Mouse (Mus musculus): ENCODE measurements around the gene Rtl6.

The Rtl6 gene

DNA sequence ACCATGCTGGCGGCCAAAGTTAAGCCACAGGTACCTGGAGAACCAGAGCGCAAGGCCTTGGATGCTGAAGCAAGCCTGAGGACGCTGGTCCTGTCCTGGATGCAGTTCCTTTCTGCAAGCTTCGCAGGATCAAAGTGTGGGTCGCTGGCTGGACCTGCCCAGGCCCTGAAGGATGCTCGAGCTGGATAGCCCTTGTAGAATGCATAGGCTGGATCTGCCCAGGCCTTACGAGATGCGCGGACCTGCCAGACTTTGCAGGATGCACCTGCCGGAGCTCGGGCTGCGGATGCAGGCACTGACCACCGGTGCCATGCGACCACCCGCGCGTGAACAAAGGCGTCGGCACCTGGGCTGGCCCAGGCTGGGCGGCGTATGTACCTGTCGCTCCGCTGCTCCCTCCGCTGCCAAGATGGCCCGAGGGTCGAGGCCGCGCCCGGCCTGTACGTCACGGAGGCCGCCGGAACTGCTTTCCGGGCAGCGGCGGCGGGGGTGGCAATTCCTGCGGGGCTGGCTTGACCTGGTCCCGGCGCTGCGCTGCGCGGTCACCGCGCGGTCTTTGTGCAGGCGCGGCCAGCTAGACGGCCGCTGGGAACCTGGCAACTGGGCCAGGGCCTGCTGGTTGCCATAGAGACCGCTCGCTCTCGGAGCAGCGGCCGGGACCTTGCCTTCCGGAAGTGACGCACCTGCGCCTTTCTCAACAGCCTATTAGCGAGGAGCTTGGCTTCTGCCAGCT is at the start of gene Rtl6:
Gene Rtl6, minus strand, starts transcription at position 635 of the 733 bp plus-strand sequence.
- DNase-seq (ENCODE audit: low read depth, low spot score), result peak; percentile 97

DNA sequence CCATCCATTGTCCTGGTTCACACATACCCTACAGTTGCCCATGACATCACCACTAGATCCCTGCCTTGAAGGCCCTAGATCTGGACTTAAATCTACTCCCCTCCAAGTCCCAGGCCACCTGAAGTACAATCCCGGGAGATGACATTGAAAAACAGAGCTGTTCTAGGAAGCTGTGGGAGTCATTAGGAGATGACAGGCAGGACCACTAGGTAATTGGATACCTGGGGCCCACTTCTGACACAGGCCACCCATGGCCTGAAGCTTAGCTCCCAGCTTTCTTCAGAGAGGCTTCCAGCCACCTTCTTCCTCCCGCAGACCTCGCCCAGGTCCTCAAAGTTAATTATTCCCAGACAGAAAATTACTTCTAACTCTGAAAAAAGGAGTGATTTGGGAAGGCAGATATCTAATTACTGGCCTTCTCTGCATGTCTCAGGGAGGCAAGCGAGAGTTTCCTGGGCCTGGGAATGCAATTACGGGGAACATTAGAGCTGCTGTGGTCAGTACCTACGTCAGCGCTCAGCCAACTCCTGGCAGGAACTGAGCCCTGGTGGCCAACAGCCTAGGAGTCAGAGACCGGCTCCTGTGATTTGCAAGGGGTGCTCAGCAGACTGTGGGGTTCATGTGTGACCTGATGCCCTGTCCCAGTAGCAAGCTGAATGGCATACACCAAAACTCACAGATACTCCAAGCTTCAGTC is 45.8 kb upstream of the Rtl6 start:
- no peak for DNase-seq (ENCODE audit: low read depth, low spot score)

DNA sequence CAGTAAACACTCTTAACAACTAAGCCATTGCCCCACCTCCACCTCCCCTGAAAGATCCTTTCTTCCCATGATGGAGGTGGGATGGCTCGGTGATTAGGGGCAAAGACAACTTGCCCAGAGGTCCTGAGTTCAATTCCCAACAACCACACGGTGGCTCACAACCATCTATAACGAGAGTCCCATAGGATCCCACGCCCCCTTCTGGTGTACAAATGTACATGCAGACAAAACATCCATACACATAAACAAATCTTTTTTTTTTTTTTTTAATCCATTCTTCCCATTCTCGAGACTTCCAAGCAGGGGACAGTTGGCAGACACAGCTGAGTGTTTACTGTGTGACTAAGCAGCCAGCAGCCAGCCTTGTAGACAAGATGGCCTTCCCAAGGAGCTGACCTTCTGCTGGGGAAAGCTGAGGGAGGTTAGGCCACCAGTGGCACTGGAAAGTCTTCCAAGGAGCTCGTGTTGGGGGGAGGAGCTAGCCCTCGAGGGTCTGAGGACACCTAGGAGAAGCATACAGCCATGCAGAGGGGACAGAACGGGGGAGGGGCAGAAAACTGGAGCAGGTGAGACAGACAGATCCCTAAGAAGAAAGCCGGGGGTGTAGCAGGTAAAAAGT is 43.5 kb upstream of the Rtl6 start:
- no peak for DNase-seq (ENCODE audit: low read depth, low spot score)

DNA sequence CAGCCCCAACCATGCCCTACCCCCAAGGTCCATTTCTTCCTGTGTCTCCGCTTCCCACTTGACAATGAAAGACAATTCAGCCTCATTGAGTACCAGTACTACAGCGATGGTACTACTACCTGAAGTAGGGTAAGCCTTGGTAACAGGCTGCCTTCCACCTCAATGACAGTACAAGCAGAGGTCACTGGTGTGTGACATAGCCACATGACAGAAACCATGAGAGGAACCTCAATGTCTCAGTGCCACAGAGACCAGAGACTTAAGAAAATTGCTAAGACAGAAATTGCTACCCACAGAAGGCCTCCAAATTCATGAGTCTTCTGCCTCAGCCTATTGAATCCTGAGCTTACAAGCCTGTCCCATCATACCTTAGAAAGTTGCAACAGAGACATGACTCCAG is 41.3 kb upstream of the Rtl6 start:
- DNase-seq (ENCODE audit: low read depth, low spot score), result no peak

DNA sequence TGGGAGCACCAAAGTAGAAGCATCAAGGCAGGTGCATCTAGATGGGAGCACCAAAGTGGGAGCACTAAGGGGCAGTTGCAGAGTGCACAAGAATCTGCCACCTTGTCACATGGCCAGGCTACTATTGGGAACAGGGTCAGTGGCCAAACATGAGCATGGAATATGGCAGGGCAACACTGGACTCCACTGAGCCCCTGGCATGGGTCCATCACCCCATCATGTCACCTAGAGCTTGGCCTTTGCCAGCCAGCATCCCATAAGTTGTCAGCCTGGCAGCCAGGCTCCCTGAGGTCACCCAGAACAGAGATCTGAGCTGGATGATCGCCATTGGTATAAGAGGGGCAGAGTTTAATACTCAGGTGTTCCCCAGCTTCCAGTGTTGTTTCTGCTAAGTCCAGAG is 40.2 kb upstream of the Rtl6 start:
- no peak for DNase-seq (ENCODE audit: low read depth, low spot score)

DNA sequence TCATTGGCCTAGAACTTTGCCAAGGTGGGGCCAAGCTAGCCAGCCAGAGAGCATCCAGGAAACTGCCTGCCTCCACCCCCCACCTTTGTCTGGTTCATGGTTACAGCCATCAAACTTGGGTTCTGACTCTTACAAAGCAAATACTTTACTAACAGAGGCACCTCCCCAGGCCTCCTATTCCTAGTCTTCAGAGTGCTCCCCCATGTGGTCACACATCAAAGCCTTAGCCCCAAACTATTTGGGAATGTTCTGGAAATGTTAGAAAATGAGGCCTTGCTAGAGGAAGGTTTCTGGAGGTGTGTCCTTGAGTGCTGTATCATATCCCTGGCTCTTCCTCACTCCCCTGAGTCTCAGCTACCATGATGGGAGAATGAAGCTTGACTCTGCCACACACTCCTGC is 39.4 kb upstream of the Rtl6 start:
- peak; percentile 45 for DNase-seq (ENCODE audit: low read depth, low spot score)

DNA sequence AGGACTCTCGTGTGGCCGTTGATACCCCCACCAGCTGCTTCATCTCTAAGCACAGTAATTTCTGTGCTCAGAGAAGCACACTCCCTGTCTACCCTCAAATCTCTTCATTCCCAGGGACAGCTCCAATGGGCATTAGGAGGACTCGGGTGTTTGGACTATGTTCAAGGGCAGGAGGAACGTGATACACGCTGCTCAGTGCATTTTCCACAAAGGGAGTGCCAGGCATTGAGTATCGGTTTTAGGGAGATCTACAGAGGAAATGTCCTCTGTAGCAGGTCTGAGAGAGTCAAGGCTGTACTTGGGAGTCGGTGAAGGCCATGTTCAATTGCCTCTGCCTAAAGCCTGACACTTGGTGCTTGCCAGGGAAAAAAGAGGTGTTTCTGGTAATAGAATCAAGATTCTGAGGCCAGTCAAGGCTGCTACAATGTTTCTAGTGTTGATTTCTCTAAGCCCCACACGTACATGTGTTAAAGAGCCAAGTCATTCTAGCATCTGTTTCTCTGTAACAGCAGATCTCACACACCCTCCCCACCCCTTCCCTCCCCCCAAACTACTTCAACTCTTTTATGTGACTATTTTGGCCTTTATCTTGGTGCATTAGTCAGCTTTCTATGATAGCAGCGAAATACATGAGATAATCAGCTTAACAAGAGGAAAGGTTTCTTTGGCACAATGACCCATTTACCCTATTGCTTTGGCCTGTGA is 37.8 kb upstream of the Rtl6 start:
- peak; percentile 50 for DNase-seq (ENCODE audit: low read depth, low spot score)

DNA sequence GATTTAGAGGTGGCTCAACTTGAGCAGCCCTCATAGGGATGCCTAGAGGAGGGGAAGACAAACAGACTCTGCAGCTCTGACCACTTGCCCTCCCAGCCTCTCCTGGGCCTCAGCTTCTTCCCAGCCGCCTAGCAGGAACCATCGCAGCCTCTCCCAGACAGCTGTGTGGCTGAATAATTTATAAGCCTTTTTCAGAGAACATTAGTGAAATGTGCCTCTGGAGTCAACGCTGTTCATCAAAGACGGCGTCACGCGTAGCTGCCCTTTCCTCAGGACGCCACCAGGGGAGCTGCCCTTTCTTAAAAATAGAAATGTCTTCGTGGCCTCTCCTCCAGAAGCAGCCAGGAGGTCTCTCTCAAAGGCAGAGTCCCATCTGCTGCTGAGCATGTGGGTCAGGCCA is 35.9 kb upstream of the Rtl6 start:
- DNase-seq (ENCODE audit: low read depth, low spot score), result peak; percentile 18

DNA sequence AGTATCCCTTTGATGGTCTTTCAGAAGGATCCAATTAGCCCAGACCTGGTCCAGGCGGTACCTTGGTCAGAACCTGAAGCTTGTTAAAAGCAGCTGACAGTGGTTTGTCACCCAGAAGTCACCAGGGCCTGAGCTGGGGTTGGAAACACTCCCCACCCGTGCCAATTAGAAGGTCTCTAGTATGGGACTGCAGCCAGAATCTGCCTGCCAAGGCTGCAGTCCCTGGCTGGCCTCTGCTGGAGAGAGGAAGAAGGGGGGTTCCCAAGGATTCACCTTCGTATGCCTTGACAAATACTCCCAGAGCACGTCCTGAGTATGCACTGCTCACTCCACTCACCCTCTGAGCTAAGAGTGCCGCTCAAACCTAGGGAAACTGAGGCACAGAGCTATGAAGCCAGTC is 34.6 kb upstream of the Rtl6 start:
- DNase-seq (ENCODE audit: low read depth, low spot score), result no peak

DNA sequence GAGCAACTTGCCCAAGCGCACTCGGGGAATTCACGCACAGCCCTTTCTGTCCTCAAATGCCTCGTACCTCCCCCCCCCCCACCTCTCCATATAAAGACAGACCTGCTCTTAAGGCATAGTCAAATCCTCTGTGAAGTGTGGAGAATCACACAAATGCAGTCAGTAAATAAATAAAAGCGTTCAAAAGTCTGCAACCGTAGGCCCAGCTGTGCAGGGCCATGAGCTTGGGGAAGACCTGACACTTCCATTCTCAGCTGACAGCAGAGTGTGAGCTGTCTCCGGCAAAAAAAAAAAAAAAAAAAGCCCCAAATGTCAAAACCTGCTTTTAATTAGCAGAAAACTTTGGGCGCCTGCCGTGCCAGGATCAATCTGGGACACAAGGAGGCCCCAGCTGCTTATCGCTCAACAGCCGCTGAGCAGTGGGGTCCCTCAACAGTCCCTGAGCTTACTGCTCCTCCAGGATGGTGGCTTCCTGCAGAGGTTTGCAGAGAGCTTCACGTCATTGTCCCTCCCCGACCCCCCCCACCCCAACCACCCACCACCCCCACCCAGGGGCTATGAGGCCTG is 34.0 kb upstream of the Rtl6 start:
- DNase-seq (ENCODE audit: low read depth, low spot score), result peak; percentile 21

DNA sequence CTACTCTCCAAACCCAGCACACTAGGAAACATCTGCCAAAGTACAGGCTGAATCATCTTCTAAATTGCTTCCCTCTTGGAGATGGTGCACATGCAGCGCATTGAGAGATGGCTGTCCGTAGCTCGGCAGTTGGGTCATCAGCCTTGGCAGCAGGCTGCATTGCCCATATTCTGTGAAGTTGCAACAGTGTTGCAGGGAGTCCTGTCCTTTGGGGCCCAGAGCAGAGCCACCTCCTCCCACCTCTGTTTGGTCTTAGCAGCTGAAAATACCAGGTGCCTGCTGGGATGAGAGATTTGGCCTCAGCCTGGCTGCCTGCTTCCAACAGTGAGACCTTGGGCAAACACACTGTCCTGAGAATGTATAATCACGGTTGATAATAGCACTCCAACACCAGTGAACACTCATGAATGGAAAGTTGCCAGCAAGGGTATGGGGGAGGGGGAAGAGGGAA is 30.8 kb upstream of the Rtl6 start:
- peak; percentile 57 for DNase-seq (ENCODE audit: low read depth, low spot score)

DNA sequence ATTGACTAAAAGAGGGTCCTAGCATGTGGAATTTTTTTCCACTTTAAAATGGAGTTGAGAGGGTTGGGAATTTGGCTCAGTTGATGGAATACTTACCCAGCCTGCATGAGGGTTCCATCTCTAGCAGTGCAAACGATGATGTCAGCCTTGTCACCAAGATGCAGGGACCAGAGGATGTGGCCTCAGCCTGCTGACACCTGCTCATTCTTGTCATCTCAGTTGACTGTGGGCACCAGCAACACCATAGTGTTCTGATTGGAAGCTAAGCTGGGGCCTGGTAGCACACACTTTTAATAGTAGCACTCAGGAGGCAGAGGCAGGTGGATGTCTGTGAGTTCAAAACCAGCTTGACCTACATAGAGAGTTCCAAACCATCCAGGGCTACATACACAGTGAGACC is 21.0 kb upstream of the Rtl6 start:
- no peak for DNase-seq (ENCODE audit: low read depth, low spot score)

DNA sequence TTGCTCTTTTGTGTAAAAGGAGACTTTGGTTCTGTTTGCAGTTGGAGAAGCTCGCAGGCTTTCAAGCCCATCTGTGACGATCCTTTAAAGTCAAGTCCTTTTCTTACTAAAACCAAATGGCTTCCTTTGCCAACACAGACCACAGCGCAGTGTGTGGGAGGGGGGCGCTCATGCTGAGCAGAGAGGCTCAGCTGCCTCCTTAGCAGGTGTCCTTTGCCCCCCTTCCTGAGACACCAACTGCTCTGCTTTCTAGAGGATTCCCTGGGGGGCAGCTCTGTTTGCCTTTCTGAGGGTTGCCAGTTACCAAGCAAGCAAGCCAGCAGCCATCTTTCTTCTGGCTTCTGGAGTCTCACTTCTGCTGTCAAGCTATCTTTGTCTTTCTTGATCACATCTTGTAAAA is 19.4 kb upstream of the Rtl6 start:
- no peak for DNase-seq (ENCODE audit: low read depth, low spot score)

DNA sequence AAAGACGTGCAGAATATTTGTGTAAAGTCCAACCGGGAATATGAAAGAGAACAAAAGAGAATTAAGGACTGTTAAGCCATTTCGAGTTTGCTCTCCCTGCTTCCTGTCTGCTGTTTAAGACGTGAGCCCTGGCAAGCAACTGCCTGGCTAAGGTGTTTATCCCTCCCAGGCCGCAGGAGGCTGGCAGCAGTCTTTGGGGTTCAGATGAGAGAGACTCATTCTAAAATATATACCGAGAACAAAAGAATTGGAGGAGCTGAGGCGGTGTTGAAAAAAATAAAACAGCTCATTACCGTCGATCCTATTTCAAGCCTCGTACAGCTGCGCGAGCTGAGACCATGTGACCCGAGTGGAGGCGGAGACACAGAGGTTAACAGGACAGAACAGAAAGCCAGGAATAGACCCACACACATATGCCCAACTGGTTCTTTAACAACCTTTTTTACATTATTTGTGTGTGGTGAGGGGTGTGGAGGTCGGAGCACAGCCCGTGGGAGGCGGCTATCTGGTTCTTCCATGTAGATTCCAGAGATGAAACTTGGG is 9.0 kb upstream of the Rtl6 start:
- DNase-seq (ENCODE audit: low read depth, low spot score), result peak; percentile 73

DNA sequence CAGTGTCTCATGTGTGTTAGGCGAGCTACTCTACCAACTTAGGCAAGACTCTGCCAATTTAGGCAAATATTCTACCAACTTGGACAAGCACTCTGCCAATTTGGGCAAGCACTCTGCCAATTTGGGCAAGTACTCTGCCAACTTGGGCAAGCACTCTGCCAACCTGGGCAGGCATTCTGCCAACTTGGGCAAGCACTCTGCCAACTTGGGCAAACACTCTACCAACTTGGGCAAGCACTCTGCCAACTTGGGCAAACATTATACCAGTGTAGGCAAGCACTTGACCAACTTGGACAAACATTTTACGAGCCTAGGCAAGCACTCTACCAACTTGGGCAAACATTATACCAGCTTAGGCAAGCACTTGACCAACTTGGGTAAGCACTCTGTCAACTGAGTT is 3.9 kb upstream of the Rtl6 start:
- no peak for DNase-seq (ENCODE audit: low read depth, low spot score)

DNA sequence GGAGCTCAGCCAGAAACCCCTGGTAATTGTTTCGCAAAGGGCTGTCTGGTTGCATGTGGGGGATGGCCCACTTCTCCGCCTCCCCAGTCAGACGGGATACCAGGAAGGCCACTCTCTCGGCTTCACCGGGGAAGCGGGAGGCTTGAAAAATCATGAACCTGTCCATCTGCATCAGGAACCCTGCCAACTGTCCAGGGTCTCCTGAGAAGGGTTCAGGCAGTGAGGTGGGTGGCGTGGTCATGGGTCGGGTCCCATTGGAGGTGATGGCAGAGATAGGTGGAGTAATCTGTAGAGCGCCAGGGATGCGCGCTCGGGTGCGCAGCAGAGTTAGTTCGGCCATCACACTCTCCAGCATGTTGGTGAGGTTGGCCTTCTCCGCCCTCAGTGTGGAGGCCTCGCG is 949 bp downstream of the Rtl6 start:
- DNase-seq (ENCODE audit: low read depth, low spot score), result no peak

DNA sequence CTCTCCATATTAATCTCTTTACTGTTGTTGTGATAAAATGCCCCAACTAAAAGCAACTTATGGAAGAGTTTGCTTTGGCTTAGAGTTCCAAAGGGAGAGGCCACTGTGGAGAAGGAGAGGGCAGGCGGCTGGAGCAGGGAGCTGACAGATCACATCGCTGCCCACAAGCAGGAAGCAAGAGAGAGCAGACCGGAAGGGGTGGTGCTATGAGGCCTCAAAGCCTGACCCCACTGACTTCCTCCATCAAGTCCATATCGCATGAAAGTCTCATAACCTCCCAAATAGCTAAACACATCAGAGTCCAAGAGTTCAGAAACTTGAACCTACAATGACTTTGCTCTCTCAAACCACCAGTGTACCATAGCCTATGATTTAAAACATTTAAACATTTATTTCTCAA is 6.6 kb downstream of the Rtl6 start:
- no peak for DNase-seq (ENCODE audit: low read depth, low spot score)

DNA sequence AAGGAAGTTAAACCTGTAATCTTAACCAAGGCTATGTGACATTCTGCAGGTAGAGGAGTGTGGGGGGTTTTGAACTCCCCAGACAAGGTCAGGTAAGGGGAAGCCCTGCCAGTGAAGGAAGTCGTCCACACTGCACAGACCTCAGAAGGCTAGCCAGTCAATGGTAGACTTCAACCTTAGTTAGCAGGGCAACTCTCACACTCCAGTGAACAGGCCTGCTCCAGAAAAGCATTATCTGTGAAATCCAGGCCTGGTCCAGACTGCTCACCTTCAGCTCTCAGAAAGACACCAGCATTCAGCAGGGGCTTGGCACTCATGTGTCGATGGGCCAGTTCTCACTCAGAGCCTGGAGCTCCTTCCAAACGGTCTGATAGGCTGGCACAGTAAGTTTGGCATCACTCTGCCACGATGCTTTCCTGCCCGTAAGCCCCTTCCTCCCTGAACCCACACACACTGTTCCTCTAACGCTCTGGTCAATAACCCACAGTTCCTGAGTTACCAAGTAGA is 8.3 kb downstream of the Rtl6 start:
- no peak for DNase-seq (ENCODE audit: low read depth, low spot score)

DNA sequence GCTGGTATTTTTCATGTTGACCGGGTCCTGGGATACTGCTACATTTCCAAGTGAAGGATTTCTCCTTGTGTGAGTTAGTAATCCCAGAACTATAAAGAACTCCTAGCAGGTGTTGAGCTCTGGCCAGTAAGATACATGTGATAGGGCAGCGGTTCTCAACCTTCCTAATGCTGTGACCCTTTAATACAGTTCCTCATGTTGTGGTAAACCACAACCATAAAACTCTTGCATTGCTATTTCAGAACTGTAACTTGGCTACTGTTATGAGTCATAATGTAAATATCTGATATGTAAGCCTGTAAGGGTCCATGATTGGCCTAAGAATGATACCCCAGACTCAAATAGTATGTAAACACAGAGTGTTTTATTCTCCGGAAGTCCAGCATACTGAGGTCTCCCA is 11.6 kb downstream of the Rtl6 start:
- DNase-seq (ENCODE audit: low read depth, low spot score), result no peak

DNA sequence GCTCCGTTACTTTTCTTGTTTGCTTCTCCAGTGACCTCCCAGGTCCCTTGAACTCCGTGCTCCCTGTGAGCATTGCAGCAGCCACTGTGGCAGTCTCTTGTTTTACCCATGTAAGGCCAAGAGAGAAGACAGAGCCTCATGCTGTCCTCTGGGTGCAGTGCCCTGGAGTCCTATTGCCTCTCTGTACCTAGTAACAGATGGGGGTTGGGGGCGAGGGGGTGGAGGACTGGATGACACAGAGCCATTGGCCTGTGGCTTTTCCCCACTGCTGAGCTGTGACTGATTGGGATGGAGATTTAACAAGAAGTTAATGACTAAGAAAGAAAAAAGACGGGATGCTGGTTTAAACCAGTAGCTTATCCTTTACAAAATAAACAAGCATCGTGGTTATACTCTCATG is 16.4 kb downstream of the Rtl6 start:
- DNase-seq (ENCODE audit: low read depth, low spot score), result no peak

DNA sequence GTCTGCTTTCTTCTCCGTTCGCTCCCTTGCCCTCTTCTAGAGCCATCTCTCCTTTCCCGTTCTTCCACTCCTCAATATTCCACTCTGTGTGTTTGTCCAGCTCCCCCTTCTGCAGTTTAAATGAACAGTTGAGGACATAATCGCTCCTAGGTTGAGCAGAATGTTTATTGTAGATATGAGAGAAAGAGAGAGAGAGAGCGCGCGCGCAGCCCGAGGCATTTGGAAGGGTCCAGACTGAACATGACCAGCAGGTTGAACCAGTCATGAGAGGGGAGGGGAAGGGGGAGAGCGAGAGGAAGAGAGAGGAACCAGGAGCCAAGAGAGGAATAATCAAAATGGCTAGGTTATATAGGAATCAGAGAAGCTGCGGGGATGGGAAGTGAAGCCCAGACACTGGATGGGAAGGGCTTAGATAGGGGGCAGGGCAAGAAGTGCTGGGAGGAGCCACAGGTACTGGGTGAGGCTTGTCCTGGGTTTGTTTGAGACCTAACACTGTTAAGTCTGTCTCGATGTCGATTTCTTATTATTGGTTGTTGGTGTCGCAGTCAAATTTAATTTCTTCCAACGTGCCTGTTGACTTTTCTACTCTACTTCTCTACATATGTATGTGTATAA is 18.5 kb downstream of the Rtl6 start:
- DNase-seq (ENCODE audit: low read depth, low spot score), result no peak

Data from brain, adult 2 months (tissue).